Mouse (Mus musculus): ENCODE results near the gene Emb.

GRCm38 (mm10) chr13:117206066-117206465, 2.3 kb upstream of the Emb start:
- no peak for TF ChIP-seq POLR2A (IDR thresholded peaks at IDR 0.05; ENCODE audit: borderline replicate concordance, insufficient read depth, low read length)
- TF ChIP-seq CTCF (IDR thresholded peaks at IDR 0.05; ENCODE audit: borderline replicate concordance, insufficient read depth, low read depth, low read length) = no peak

Measured in cerebellum, adult 2 months (tissue).